Mouse (Mus musculus): ENCODE measurements at regions not wholly inside any gene's neighbourhood (a gene's known extent, or its start where the extent isn't known, plus 50 kb on each side); places are given as distances from the start of the nearest gene placed in this dataset.
A peak's percentile ranks its signal among the peaks of the same experiment; 100 is the strongest.

GRCm38 (mm10) chr2:68799993-68800740 lies 61.1 kb upstream of the Cers6 start:
- peak; percentile 47 to 50 for DNase-seq (ENCODE audit: low spot score in 2 of 2)

- DNase-seq (ENCODE audit: low spot score in 2 of 2): no peak
These were observed 57.1 kb upstream of the Cers6 start for GRCm38 (mm10) chr2:68804117-68804516.

- DNase-seq (ENCODE audit: low spot score in 2 of 2): peak; percentile 63 to 67
These were observed 55.4 kb upstream of the Cers6 start for GRCm38 (mm10) chr2:68805866-68806265.

GRCm38 (mm10) chr2:68806311-68806895 lies 54.8 kb upstream of the Cers6 start:
- DNase-seq (ENCODE audit: low spot score in 2 of 2): no peak
